Mouse (Mus musculus) CH12.LX (cell line): Measurements from ENCODE around the gene AU041133. TPM values are rescaled to one million over a fixed set of nuclear protein-coding genes. Genes with fewer than 3 reads are reported as not detected.
A peak's percentile ranks its signal among the peaks of the same experiment; 100 is the strongest.
"Not testable (repeated sequence)": the region's sequence is repeated elsewhere in the genome, so short reads cannot be mapped to it uniquely, and the experiment has no call there.

Experiments used
- DNase-seq: peaks from one replicate; pipeline ENCODE4 v3.0.0-alpha.2; 2013; ENCODE audit errors: extremely low read depth
- H3K27ac ChIP-seq: 2 replicates; pipeline ENCODE4 v1.5.1; 2012; ENCODE audit warnings: low read depth, mild to moderate bottlenecking, control low read depth, moderate library complexity; ENCODE audit not compliant: insufficient read depth
- H3K27me3 ChIP-seq: replicated peaks from 2 replicates; pipeline ENCODE3; 2012; ENCODE audit warnings: inconsistent platforms
- H3K36me3 ChIP-seq, 2 experiments: replicated peaks in 1 of 2; 2 replicates each; pipeline versions ENCODE3 to v1.6.1; 2012; ENCODE audit warnings: inconsistent platforms in 1 of 2, low read length in 1 of 2, mild to moderate bottlenecking in 1 of 2, mixed read lengths in 1 of 2, moderate library complexity in 1 of 2; ENCODE audit not compliant: control insufficient read depth in 1 of 2, insufficient read depth in 1 of 2
- H3K4me1 ChIP-seq, 2 experiments: 2 replicates each; pipeline ENCODE4 v1.6.1; 2012; ENCODE audit warnings: inconsistent platforms in 1 of 2, moderate library complexity in 1 of 2; ENCODE audit not compliant: insufficient read depth in 2 of 2, control insufficient read depth in 1 of 2
- H3K4me2 ChIP-seq: 2 replicates; pipeline ENCODE4 v1.6.1; 2012; ENCODE audit warnings: low read depth, mild to moderate bottlenecking, control low read depth; ENCODE audit not compliant: poor library complexity, insufficient read depth, severe bottlenecking
- H3K4me3 ChIP-seq, 3 experiments: fragments of 150-350 bp in 1 of 3; sonication (generic) in 1 of 3; replicated peaks in 1 of 3; 2 replicates each; pipeline versions ENCODE3 to v1.5.1; 2011 to 2012; ENCODE audit warnings: low read depth in 2 of 3, low read length in 2 of 3, mild to moderate bottlenecking in 2 of 3, moderate library complexity in 2 of 3, control low read depth in 1 of 3, improper control_type of control experiment in 1 of 3, inconsistent platforms in 1 of 3, mixed read lengths in 1 of 3; ENCODE audit not compliant: poor library complexity in 1 of 3
- H3K79me2 ChIP-seq: replicated peaks from 2 replicates; pipeline ENCODE4 v1.6.1; 2012; ENCODE audit warnings: mild to moderate bottlenecking, moderate library complexity; ENCODE audit not compliant: control insufficient read depth, poor library complexity, insufficient read depth, severe bottlenecking; ENCODE audit errors: extremely low read depth
- H3K9ac ChIP-seq: 2 replicates; pipeline ENCODE4 v1.6.1; 2012; ENCODE audit warnings: low read depth, mild to moderate bottlenecking, control low read depth, moderate library complexity; ENCODE audit not compliant: insufficient read depth
- H3K9me3 ChIP-seq: replicated peaks from 2 replicates; pipeline ENCODE3; 2012; ENCODE audit warnings: low read length, inconsistent platforms, mixed read lengths
- BHLHE40 ChIP-seq: IDR thresholded peaks from 2 replicates; pipeline ENCODE4 v1.6.1; 2011; ENCODE audit warnings: mild to moderate bottlenecking, low read depth, low read length, improper control_type of control experiment
- CHD2 ChIP-seq: IDR thresholded peaks from 2 replicates; pipeline ENCODE4 v1.6.1; 2011; ENCODE audit warnings: low read length, improper control_type of control experiment
- ELF1 ChIP-seq: IDR thresholded peaks from 2 replicates; pipeline ENCODE4 v1.6.1; 2014; ENCODE audit warnings: low read depth, mild to moderate bottlenecking, inconsistent platforms, low read length, improper control_type of control experiment
- HCFC1 ChIP-seq: IDR thresholded peaks from 2 replicates; pipeline ENCODE4 v1.6.1; 2012; ENCODE audit warnings: low read depth, mild to moderate bottlenecking, inconsistent platforms, low read length, improper control_type of control experiment
- MAX ChIP-seq: IDR thresholded peaks from 2 replicates; pipeline ENCODE4 v1.6.1; 2011; ENCODE audit warnings: low read length, improper control_type of control experiment
- MXI1 ChIP-seq: IDR thresholded peaks from 2 replicates; pipeline ENCODE4 v1.6.1; 2011; ENCODE audit warnings: mild to moderate bottlenecking, low read depth, low read length, improper control_type of control experiment
- MYC ChIP-seq: IDR thresholded peaks from 2 replicates; pipeline ENCODE4 v1.6.1; 2011; ENCODE audit warnings: low read depth, mild to moderate bottlenecking, improper control_type of control experiment, low read length
- NELFE ChIP-seq: IDR thresholded peaks from 2 replicates; pipeline ENCODE4 v1.6.1; 2011; ENCODE audit warnings: low read depth, low read length, improper control_type of control experiment
- NRF1 ChIP-seq: IDR thresholded peaks from 2 replicates; pipeline ENCODE4 v1.6.1; 2014; ENCODE audit warnings: low read depth, mild to moderate bottlenecking, inconsistent platforms, low read length, improper control_type of control experiment, moderate library complexity
- POLR2A ChIP-seq: IDR thresholded peaks from 2 replicates; pipeline ENCODE4 v1.6.1; 2011; ENCODE audit warnings: low read depth, mild to moderate bottlenecking, improper control_type of control experiment, low read length
- RAD21 ChIP-seq: IDR thresholded peaks from 2 replicates; pipeline ENCODE4 v1.6.1; 2011; ENCODE audit warnings: low read depth, mild to moderate bottlenecking, low read length, improper control_type of control experiment, moderate library complexity
- SIN3A ChIP-seq: IDR thresholded peaks from 2 replicates; pipeline ENCODE4 v1.6.1; 2012; ENCODE audit warnings: low read length, improper control_type of control experiment, inconsistent platforms
- SMC3 ChIP-seq: IDR thresholded peaks from 2 replicates; pipeline ENCODE4 v1.6.1; 2011; ENCODE audit warnings: low read depth, low read length, improper control_type of control experiment
- TBP ChIP-seq: conservative IDR thresholded peaks from 2 replicates; pipeline ENCODE4 v1.6.1; 2011; ENCODE audit warnings: low read depth, low read length, improper control_type of control experiment
- TCF12 ChIP-seq: IDR thresholded peaks from 2 replicates; pipeline ENCODE4 v1.6.1; 2014; ENCODE audit warnings: low read depth, mild to moderate bottlenecking, inconsistent platforms, low read length, improper control_type of control experiment
- dilution Hi-C: fragments of 300-500 bp; cut with MboI; formaldehyde crosslinking; loops from 2 replicates; pipeline ENCODE4 v1.14.3; 2020; ENCODE audit warnings: low sequenced_read_pairs; ENCODE audit not compliant: extremely low pct_unique_long_range_greater_than_20kb, extremely low pct_ligation_motif_present
- in situ Hi-C: fragments of 300-500 bp; cut with MboI; formaldehyde crosslinking; loops from 3 replicates; pipeline ENCODE4 v1.14.3; 2019; ENCODE audit warnings: low sequenced_read_pairs, low pct_ligation_motif_present, low pct_unique_long_range_greater_than_20kb, mixed read lengths
- polyA plus RNA-seq: library from polyadenylated mRNA; unstranded; fragments of >175 nt; gene quantifications from 2 replicates; pipeline ENCODE4 v1.2.1, GENCODE M21; 2012; ENCODE audit warnings: low read depth; ENCODE audit not compliant: insufficient read length
- total RNA-seq, 2 experiments: library from RNA; depleted of rRNA; stranded (reverse); fragments of 300-350 nt in 1 of 2; fragments of >200 nt in 1 of 2; gene quantifications; 2 replicates each; pipeline ENCODE4 v1.2.3; 2012 to 2014

Gene AU041133
- total and polyA plus RNA-seq, 3 experiments, result 1.3 to 5.0 (median 2.8) TPM

DNA sequence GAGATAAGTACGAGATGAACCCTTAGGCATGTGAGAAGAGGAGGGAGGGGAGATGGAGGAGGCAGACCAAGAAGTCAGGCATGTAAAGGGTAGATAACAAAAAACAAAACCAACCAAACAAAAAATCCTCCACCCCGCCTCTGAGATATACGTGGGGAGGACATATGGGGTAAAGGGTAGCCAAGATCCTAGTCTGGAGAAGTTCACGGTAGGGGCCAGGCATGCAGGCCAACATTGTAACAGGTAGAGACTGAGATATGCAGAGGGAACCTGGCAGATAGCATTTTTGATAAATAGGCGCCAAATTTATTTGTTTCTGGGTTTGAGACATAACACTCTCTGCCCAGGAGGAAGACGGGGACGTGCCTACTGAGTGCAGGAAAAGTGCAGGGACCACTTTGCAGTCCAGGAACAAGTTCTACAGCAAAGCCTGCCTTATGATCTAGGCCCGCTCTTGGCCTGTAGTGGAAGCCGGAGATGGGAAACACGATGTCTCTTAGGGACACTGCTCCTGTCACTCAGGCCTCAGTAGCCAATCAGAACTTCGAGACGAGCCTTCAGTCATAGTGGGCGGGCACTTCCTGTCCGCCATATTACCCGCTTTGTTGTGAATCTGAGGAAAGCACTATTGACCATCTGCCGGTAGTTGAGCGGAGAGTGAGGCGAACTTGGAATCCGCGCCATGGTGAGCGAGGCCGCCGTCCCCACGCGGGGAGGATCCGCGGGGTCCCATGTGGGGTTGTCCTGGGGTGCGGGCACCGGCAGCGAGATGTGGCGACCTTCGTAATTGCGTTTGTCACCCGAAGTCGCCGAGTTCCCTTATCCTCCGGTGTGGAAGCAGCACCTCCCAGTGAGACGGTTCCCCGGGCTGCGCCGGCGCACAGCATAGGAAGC, 44.8 kb upstream of the AU041133 start, which contains the start of gene BC024063:
Gene BC024063, plus strand, starts transcription at position 626 of the 894 bp plus-strand sequence.
- not testable (repeated sequence) for H3K79me2 ChIP-seq
- H3K9ac ChIP-seq, result peak within 1 kb of the TSS; percentile 65
- 0 out of 2 replicates have a peak, but pooled peaks have one; percentile 7 for TF ChIP-seq TCF12
- peak; percentile 67 for TF ChIP-seq TBP
- TF ChIP-seq MAX, result peak; percentile 49; the same call in 1 of the 2 replicates
- peak; percentile 54 for TF ChIP-seq NELFE
- TF ChIP-seq POLR2A, result peak; percentile 66
- TF ChIP-seq NRF1, result peak; percentile 80
- peak; percentile 73 for TF ChIP-seq ELF1
- peak; percentile 68 for TF ChIP-seq HCFC1
- peak; percentile 66 for TF ChIP-seq CHD2

DNA sequence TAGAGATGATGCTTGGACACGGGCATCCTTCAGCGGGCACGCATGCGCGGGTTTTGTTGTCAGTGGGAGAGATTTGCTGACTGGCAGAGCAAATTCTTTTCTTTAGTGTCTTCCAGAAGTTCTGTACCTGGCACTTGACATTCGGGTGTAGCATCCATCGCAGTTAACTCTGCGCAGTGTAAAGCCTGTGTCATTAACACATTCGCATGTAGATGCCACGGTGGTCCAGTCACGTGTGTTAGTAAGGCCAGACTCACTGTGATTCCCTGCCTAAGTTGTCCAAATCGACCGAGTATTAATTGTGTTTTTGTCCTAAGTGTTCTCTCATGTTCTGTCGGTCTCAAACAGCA, 44.2 kb upstream of the AU041133 start:
- TF ChIP-seq BHLHE40, result 0 out of 2 replicates have a peak, but pooled peaks have one; percentile 23
- TF ChIP-seq SIN3A, result peak; percentile 63
- TF ChIP-seq NRF1, result peak; percentile 9; the same call in 1 of the 2 replicates
- peak; percentile 50; the same call in 1 of the 2 replicates for TF ChIP-seq MXI1
- H3K9me3 ChIP-seq, in situ Hi-C loops, dilution Hi-C loops, H3K79me2 ChIP-seq, H3K27me3 ChIP-seq, H3K4me1 ChIP-seq, H3K36me3 ChIP-seq, DNase-seq: not testable (repeated sequence)
- Histone ChIP-seq H3K9ac (peak overlapping the region; percentile 65), H3K4me3 (peak overlapping the region; percentile 56 to 80 (median 63)), H3K4me2 (peak overlapping the region; percentile 61), H3K27ac (peak overlapping the region; percentile 84; the same call in 1 of the 2 replicates)

More for the DNA sequence above, 44.8 kb upstream of the AU041133 start, which contains the start of gene BC024063:
- dilution Hi-C loops, in situ Hi-C loops, H3K4me1 ChIP-seq, H3K9me3 ChIP-seq, H3K27me3 ChIP-seq, H3K36me3 ChIP-seq: not testable (repeated sequence)
- Histone ChIP-seq H3K4me2 (peak within 1 kb of the TSS; percentile 61), H3K4me3 (peak within 1 kb of the TSS; percentile 56 to 80 (median 63)), H3K27ac (peak within 1 kb of the TSS; percentile 84)
- DNase-seq, result peak; percentile 93

GRCm38 (mm10) chr10:82117206-82117605, 10.6 kb upstream of the AU041133 start:
- H3K9me3 ChIP-seq, result peaks cover 11% of the 10 kb centered on the region
- in situ Hi-C loops, result no loop called here
- no peaks in the 10 kb centered on the region for H3K36me3 ChIP-seq
- no peak overlapping the region for H3K4me3 ChIP-seq
- no peak for DNase-seq
- no peaks in the 10 kb centered on the region for H3K4me1 ChIP-seq
- H3K4me2 ChIP-seq, result no peak overlapping the region
- H3K79me2 ChIP-seq, result no peaks in the 10 kb centered on the region
- H3K27ac ChIP-seq, result no peak overlapping the region
- TF ChIP-seq MYC (no peak), NELFE (no peak), RAD21 (no peak), POLR2A (no peak), SMC3 (no peak), MAX (no peak)
- dilution Hi-C loops, result no loop called here
- peaks cover 2% of the 10 kb centered on the region for H3K27me3 ChIP-seq
- H3K9ac ChIP-seq, result no peak overlapping the region
